Comparison of ENCODE assay signal across 9 mouse cellular contexts in genomic region chr17:23540605-23541475, GRCm38 (mm10). TPM values are rescaled to one million over a fixed set of nuclear protein-coding genes. Genes with fewer than 3 reads are reported as not detected.
A peak's percentile ranks its signal among the peaks of the same experiment; 100 is the strongest.
DNase-seq lines count a peak whose midpoint lies in the region; ATAC-seq and TF ChIP-seq lines count a peak whose summit lies in the region.
"Had no signal": no experiment of that assay in that cellular context is flagged by ENCODE, and none has a peak within 500 bp of the region (broad histone marks: within the 10 kb centered on the region; RNA-seq: fewer than 3 reads in every experiment).

No protein-coding gene starts in this region.

- DNase-seq in testis, postnatal 10 days (ENCODE audit: low spot score) = peak; percentile 37
- DNase-seq in testis, postnatal 14 days (ENCODE audit: low spot score) = no peak
- no peak for DNase-seq in hindbrain, postnatal 0 days (ENCODE audit: low spot score)
- no peak for DNase-seq in adrenal gland, postnatal 10 days

- no peaks in the 10 kb centered on the region for H3K9me3 ChIP-seq in erythroblast, embryonic 14.5 days (ENCODE audit: control insufficient read depth, low read length)
- no peaks in the 10 kb centered on the region for H3K9me3 ChIP-seq in hindbrain, postnatal 0 days (ENCODE audit: low read length)

- H3K4me3 ChIP-seq in erythroblast, embryonic 14.5 days (replicated peaks) = peak overlapping the region; percentile 47
- peak overlapping the region; percentile 18; the same call in 1 of the 2 replicates for H3K4me3 ChIP-seq in hindbrain, postnatal 0 days (ENCODE audit: low read length)
- H3K4me3 ChIP-seq in myocyte = no peak overlapping the region

- H3K4me1 ChIP-seq in erythroblast, embryonic 14.5 days (ENCODE audit: control insufficient read depth) = peaks cover 46% of the 10 kb centered on the region
- H3K4me1 ChIP-seq in hindbrain, postnatal 0 days (ENCODE audit: insufficient read depth, low read length) = no peaks in the 10 kb centered on the region

- TF ChIP-seq POLR2A in myocyte (IDR thresholded peaks at IDR 0.05; ENCODE audit: insufficient read length, low read depth) = no peak

- no peaks in the 10 kb centered on the region for H3K36me3 ChIP-seq in erythroblast, embryonic 14.5 days (ENCODE audit: control insufficient read depth)
- no peaks in the 10 kb centered on the region for H3K36me3 ChIP-seq in hindbrain, postnatal 0 days (ENCODE audit: insufficient read depth, low read length)
- no peaks in the 10 kb centered on the region for H3K36me3 ChIP-seq in myocyte (ENCODE audit: control insufficient read depth, insufficient read depth)

- H3ac ChIP-seq in myocyte (ENCODE audit: control insufficient read depth, insufficient read length) = no peak overlapping the region

- no peak for TF ChIP-seq CTCF in hindbrain, postnatal 0 days (IDR thresholded peaks at IDR 0.05; ENCODE audit: low read depth)

- H3K9ac ChIP-seq in hindbrain, postnatal 0 days (replicated peaks; ENCODE audit: low read length) = no peak overlapping the region

- no peak overlapping the region for H3K27ac ChIP-seq in hindbrain, postnatal 0 days

- no peak for ATAC-seq in erythroblast, adult 5-6 weeks (replicated peaks; ENCODE audit: low FRiP score, poor library complexity, severe bottlenecking)
- peak; percentile 44 for ATAC-seq in hindbrain, postnatal 0 days
- ATAC-seq in megakaryocyte-erythroid progenitor cell, adult 5-6 weeks (replicated peaks; ENCODE audit: low FRiP score, low TSS enrichment, poor library complexity, severe bottlenecking) = no peak

- H3K27me3 ChIP-seq in erythroblast, embryonic 14.5 days (ENCODE audit: control insufficient read depth) = peaks cover 12% of the 10 kb centered on the region
- peaks cover 11% of the 10 kb centered on the region; the same call in 1 of the 2 replicates for H3K27me3 ChIP-seq in hindbrain, postnatal 0 days (ENCODE audit: insufficient read depth, low read length)
- H3K27me3 ChIP-seq in myocyte (ENCODE audit: control insufficient read depth, insufficient read depth, insufficient read length) = no peaks in the 10 kb centered on the region

- H3K4me2 ChIP-seq in hindbrain, postnatal 0 days (ENCODE audit: low read depth, low read length) = peak overlapping the region; percentile 29
- H3K4me2 ChIP-seq in myocyte (ENCODE audit: low read depth) = peak overlapping the region; percentile 15

- 15% methylated on average over 31 of the region's 31 CpGs for WGBS in hindbrain, postnatal 0 days

- H3K79me2 ChIP-seq in myocyte (ENCODE audit: control insufficient read depth, insufficient read depth) = no peaks in the 10 kb centered on the region

TF ChIP-seq in myocyte, 11 proteins besides CTCF, POLR2A, EP300 and RAD21:
- no peak for TF ChIP-seq POLR2AphosphoS2 (IDR thresholded peaks at IDR 0.05; ENCODE audit: insufficient read length, low read depth)
- no peak for TF ChIP-seq TCF12 (IDR thresholded peaks at IDR 0.05; ENCODE audit: insufficient read depth, poor library complexity, severe bottlenecking)
- no peak for TF ChIP-seq MAX (IDR thresholded peaks at IDR 0.05; ENCODE audit: low read depth)
- TF ChIP-seq MYOG (IDR thresholded peaks at IDR 0.05; ENCODE audit: control insufficient read depth in 1 of 3, insufficient read depth in 1 of 3, insufficient read length in 2 of 3, low read depth in 2 of 3) = no peak
- TF ChIP-seq USF1 (IDR thresholded peaks at IDR 0.05; ENCODE audit: low read depth) = no peak
- no peak for TF ChIP-seq SRF (IDR thresholded peaks at IDR 0.05; ENCODE audit: control insufficient read depth, insufficient read length, low read depth)
- TF ChIP-seq REST (IDR thresholded peaks at IDR 0.05; ENCODE audit: insufficient read depth, insufficient read length) = no peak
- no peak for TF ChIP-seq TCF3 (IDR thresholded peaks at IDR 0.05; ENCODE audit: insufficient read length, low read depth)
- no peak for TF ChIP-seq MYOD1 (IDR thresholded peaks at IDR 0.05; ENCODE audit: control insufficient read depth in 1 of 3, insufficient read length in 2 of 3, low read depth in 2 of 3)
- TF ChIP-seq E2F4 (IDR thresholded peaks at IDR 0.05; ENCODE audit: insufficient read depth) = no peak
- TF ChIP-seq CEBPB (IDR thresholded peaks at IDR 0.05; ENCODE audit: insufficient read depth, poor library complexity, severe bottlenecking) = no peak

RNA-seq across cellular contexts. Expression of gene Zfp213, which starts 23.2 kb away (rescaled TPM):
- polyA plus RNA-seq in erythroblast, embryonic 14.5 days (2012) = 0.22 and 0.26 TPM in 2 replicates
- total RNA-seq in erythroblast, adult 5-6 weeks (2015; ENCODE audit: low replicate concordance) = 1.7 and 2.5 TPM in 2 replicates
- total RNA-seq in erythroblast, adult 5-6 weeks (2017; ENCODE audit: low replicate concordance) = 0.34 and 2.5 TPM in 2 replicates
- 17.1 and 28.1 TPM in 2 replicates for total RNA-seq in hindbrain, postnatal 0 days (2014; rRNA removed)
- polyA plus RNA-seq in hindbrain, postnatal 0 days (2015; fragmentation: Nextera tagmentation; extraction: Ambion mirVana) = 9.4 and 10.3 TPM in 2 replicates
- 9.9 TPM for polyA plus RNA-seq in myocyte (2012; fragmentation: generic; extraction: Trizol)
- total RNA-seq in megakaryocyte-erythroid progenitor cell, adult 5-6 weeks (2014; fragmentation: Nextera tagmentation) = 7.4 and 7.8 TPM in 2 replicates
- total RNA-seq in megakaryocyte-erythroid progenitor cell, adult 5-6 weeks (2017) = 4.9 and 7.5 TPM in 2 replicates
- total RNA-seq in adrenal gland, postnatal 10 days (2021) = 1 to 10 TPM; 7.9 to 8.0 TPM

RNA-seq across cellular contexts. Expression of gene Zfp13, which starts 58.4 kb away (rescaled TPM):
- polyA plus RNA-seq in erythroblast, embryonic 14.5 days (2012) = 0.03 TPM in 1 of 2 replicates, not detected in the other
- not detected in 2 replicates for total RNA-seq in erythroblast, adult 5-6 weeks (2015; ENCODE audit: low replicate concordance)
- total RNA-seq in erythroblast, adult 5-6 weeks (2017; ENCODE audit: low replicate concordance) = not detected in 2 replicates
- 37.6 and 44.0 TPM in 2 replicates for total RNA-seq in hindbrain, postnatal 0 days (2014; rRNA removed)
- 21.5 and 21.6 TPM in 2 replicates for polyA plus RNA-seq in hindbrain, postnatal 0 days (2015; fragmentation: Nextera tagmentation; extraction: Ambion mirVana)
- 5.1 TPM for polyA plus RNA-seq in myocyte (2012; fragmentation: generic; extraction: Trizol)
- not detected in 2 replicates for total RNA-seq in megakaryocyte-erythroid progenitor cell, adult 5-6 weeks (2014; fragmentation: Nextera tagmentation)
- not detected in 2 replicates for total RNA-seq in megakaryocyte-erythroid progenitor cell, adult 5-6 weeks (2017)
- total RNA-seq in adrenal gland, postnatal 10 days (2021) = 10 to 100 TPM; 10.6 to 12.5 TPM

RNA-seq across cellular contexts. Expression of gene Zscan10, which starts 59.8 kb away (rescaled TPM):
- not detected in 2 replicates for polyA plus RNA-seq in erythroblast, embryonic 14.5 days (2012)
- not detected in 2 replicates for total RNA-seq in erythroblast, adult 5-6 weeks (2015; ENCODE audit: low replicate concordance)
- total RNA-seq in erythroblast, adult 5-6 weeks (2017; ENCODE audit: low replicate concordance) = not detected in 2 replicates
- total RNA-seq in hindbrain, postnatal 0 days (2014; rRNA removed) = 0.10 TPM in 1 of 2 replicates, not detected in the other
- 0.14 and 0.26 TPM in 2 replicates for polyA plus RNA-seq in hindbrain, postnatal 0 days (2015; fragmentation: Nextera tagmentation; extraction: Ambion mirVana)
- 0.02 TPM for polyA plus RNA-seq in myocyte (2012; fragmentation: generic; extraction: Trizol)
- total RNA-seq in megakaryocyte-erythroid progenitor cell, adult 5-6 weeks (2014; fragmentation: Nextera tagmentation) = not detected in 2 replicates
- total RNA-seq in megakaryocyte-erythroid progenitor cell, adult 5-6 weeks (2017) = not detected in 2 replicates
- total RNA-seq in adrenal gland, postnatal 10 days (2021) = not detected
- total RNA-seq: left cerebral cortex, postnatal 36 days had no signal

Comparison
In these comparisons a context has a peak if more than half of its experiments do, and no peak if none do; other contexts are left out.
1. RNA of gene Zfp13, which starts 58.4 kb away (total RNA-seq): 37.6 to 44.0 TPM in hindbrain, postnatal 0 days and 10.6 to 12.5 TPM in adrenal gland, postnatal 10 days; not detected in erythroblast, adult 5-6 weeks and not detected in megakaryocyte-erythroid progenitor cell, adult 5-6 weeks; every median in the first group is over 10 times any median in the second.